Mouse (Mus musculus) bone marrow, adult 2 months (tissue): ENCODE measurements around the gene Tnik. TPM values are rescaled to one million over a fixed set of nuclear protein-coding genes. Genes with fewer than 3 reads are reported as not detected.
A peak's percentile ranks its signal among the peaks of the same experiment; 100 is the strongest.

ENCODE experiments used
- H3K27ac ChIP-seq: fragments of 200-500 bp; 2 replicates; pipeline ENCODE4 v1.5.1; 2012; ENCODE audit warnings: low read depth, mild to moderate bottlenecking, control low read depth, inconsistent platforms, low read length; ENCODE audit not compliant: control insufficient read depth, poor library complexity, insufficient read depth
- H3K4me1 ChIP-seq: fragments of 200-500 bp; 2 replicates; pipeline ENCODE4 v1.6.1; 2011; ENCODE audit warnings: low read length; ENCODE audit not compliant: control insufficient read depth, insufficient read depth
- H3K4me3 ChIP-seq: fragments of 200-500 bp; replicated peaks from 2 replicates; pipeline ENCODE3; 2011; ENCODE audit warnings: mild to moderate bottlenecking, low read depth, low read length, control low read depth; ENCODE audit not compliant: control insufficient read depth
- CTCF ChIP-seq: fragments of 200-500 bp; IDR thresholded peaks from 2 replicates; pipeline ENCODE4 v1.5.1; 2011; ENCODE audit warnings: low read length, control low read depth; ENCODE audit not compliant: control insufficient read depth, insufficient read depth
- POLR2A ChIP-seq: fragments of 200-500 bp; IDR thresholded peaks from 2 replicates; pipeline ENCODE4 v1.6.1; 2011; ENCODE audit warnings: low read depth, mild to moderate bottlenecking, control low read depth, low read length, borderline replicate concordance; ENCODE audit not compliant: control insufficient read depth
- WGBS: fragments of 180-500 bp; shearing (Covaris S2); methylation state at CpG from one replicate; pipeline ENCODE4 v1.1.7; 2018; 5-methylcytosine and 5-hydroxymethylcytosine counted together
- polyA plus RNA-seq: library from polyadenylated mRNA; stranded (reverse); fragments of >200 nt; gene quantifications from 2 replicates; pipeline ENCODE4 v1.2.4, GENCODE M21; 2011; ENCODE audit warnings: low replicate concordance; ENCODE audit not compliant: missing spikeins, insufficient read depth, insufficient read length

The Tnik gene
- polyA plus RNA-seq, 1 experiment, result 25.8 TPM

GRCm38 (mm10) chr3:28551756-28552155 lies 288.7 kb downstream of the Tnik start:
- H3K27ac ChIP-seq, result no peak overlapping the region
- H3K4me3 ChIP-seq, result no peak overlapping the region
- WGBS, result 50% methylated on average over 1 of the region's 1 CpGs
- TF ChIP-seq POLR2A, result no peak
- TF ChIP-seq CTCF, result no peak
- no peaks in the 10 kb centered on the region for H3K4me1 ChIP-seq

- H3K4me1 ChIP-seq, result no peaks in the 10 kb centered on the region
- TF ChIP-seq POLR2A (no peak), CTCF (no peak)
- no peak overlapping the region for H3K27ac ChIP-seq
- WGBS, result 5% methylated on average over 9 of the region's 9 CpGs
- no peak overlapping the region for H3K4me3 ChIP-seq
These were observed 291.9 kb downstream of the Tnik start for GRCm38 (mm10) chr3:28554934-28555333.

- Histone ChIP-seq H3K4me1 (no peaks in the 10 kb centered on the region), H3K4me3 (no peak overlapping the region), H3K27ac (no peak overlapping the region)
- TF ChIP-seq CTCF, result no peak
- no peak for TF ChIP-seq POLR2A
- WGBS, result 62% methylated on average over 7 of the region's 7 CpGs
These were observed 293.0 kb downstream of the Tnik start for GRCm38 (mm10) chr3:28555795-28556570.

GRCm38 (mm10) chr3:28558328-28558871 lies 295.4 kb downstream of the Tnik start:
- H3K27ac ChIP-seq, result no peak overlapping the region
- H3K4me3 ChIP-seq, result no peak overlapping the region
- WGBS, result 5% methylated on average over 4 of the region's 4 CpGs
- TF ChIP-seq CTCF, result no peak
- no peak for TF ChIP-seq POLR2A
- no peaks in the 10 kb centered on the region for H3K4me1 ChIP-seq

GRCm38 (mm10) chr3:28561408-28561807 lies 298.4 kb downstream of the Tnik start:
- Histone ChIP-seq H3K4me1 (no peaks in the 10 kb centered on the region), H3K27ac (no peak overlapping the region), H3K4me3 (no peak overlapping the region)
- TF ChIP-seq POLR2A (no peak), CTCF (no peak)
- WGBS, result 69% methylated on average over 4 of the region's 4 CpGs

GRCm38 (mm10) chr3:28562612-28563332 lies 299.8 kb downstream of the Tnik start:
- Histone ChIP-seq H3K27ac (no peak overlapping the region), H3K4me3 (no peak overlapping the region), H3K4me1 (no peaks in the 10 kb centered on the region)
- WGBS, result 59% methylated on average over 10 of the region's 10 CpGs
- TF ChIP-seq CTCF (peak; percentile 40), POLR2A (no peak)

GRCm38 (mm10) chr3:28564370-28565357 lies 301.6 kb downstream of the Tnik start:
- H3K4me3 ChIP-seq, result no peak overlapping the region
- 59% methylated on average over 12 of the region's 12 CpGs for WGBS
- H3K27ac ChIP-seq, result no peak overlapping the region
- no peaks in the 10 kb centered on the region for H3K4me1 ChIP-seq
- TF ChIP-seq POLR2A, result no peak
- no peak for TF ChIP-seq CTCF

- H3K4me3 ChIP-seq, result no peak overlapping the region
- TF ChIP-seq POLR2A (no peak), CTCF (no peak)
- WGBS, result 86% methylated on average over 15 of the region's 15 CpGs
- no peak overlapping the region for H3K27ac ChIP-seq
- H3K4me1 ChIP-seq, result no peaks in the 10 kb centered on the region
These were observed 314.3 kb downstream of the Tnik start for GRCm38 (mm10) chr3:28577301-28577700.
